Mouse (Mus musculus): Measurements from ENCODE around the gene Cped1.

The Cped1 gene

DNA sequence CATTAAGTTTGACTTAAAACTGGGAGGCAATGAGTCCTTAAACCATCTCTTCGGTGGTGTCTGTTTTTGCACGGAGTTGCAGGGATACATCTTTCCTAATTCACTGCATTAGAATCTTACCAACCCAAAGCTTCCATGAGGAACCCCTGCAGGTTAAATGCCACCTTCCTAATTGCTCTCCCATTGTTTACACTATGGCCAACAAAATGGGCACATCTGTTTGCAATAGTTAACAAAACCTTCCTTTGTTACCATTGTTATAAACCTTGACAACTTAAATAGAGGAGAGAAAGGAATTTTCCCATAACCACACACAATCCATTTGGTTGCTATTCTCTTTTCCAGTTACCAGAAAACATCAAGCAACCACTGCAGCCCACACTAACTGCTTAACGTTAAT, 308.2 kb downstream of the Cped1 start:
- DNase-seq (ENCODE audit: extremely low spot score): no peak

DNA sequence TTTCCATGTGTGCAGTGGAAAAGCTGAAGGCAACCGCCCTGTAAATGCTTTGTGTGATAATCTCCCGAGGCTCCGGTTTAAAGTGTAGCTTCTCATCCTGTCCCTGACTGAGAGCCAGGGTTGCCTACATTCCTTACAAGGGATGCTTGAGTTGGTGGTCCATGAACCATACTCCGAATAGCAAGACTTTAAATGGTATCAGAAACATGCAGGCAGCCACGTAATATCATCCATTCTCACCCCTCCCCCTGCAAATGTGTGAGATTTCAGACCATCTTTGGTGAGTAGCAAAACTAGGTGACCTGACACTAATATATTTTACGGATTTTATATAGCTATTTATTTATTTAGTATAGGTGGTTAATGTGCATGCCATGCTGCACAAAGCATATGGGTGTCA, 311.3 kb downstream of the Cped1 start:
- DNase-seq (ENCODE audit: extremely low spot score): no peak

DNA sequence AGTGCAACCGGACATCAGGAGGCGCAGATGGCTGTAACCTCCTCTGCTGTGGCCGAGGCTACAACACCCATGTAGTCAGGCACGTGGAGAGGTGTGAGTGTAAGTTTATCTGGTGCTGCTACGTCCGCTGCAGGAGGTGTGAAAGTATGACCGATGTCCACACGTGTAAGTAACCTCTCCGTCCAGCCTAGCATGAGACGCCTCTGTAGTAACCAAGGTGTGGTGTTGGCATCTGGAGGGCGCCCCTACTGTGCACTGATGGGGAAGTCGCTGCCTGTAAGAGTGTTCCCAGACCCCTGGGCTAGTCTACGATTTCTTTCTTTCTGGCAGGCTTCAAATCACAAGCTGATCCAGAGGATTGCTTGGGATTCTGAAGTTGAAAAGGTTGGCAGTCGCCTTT, 312.3 kb downstream of the Cped1 start:
- no peak for DNase-seq (ENCODE audit: extremely low spot score)

Data from embryo, embryonic 9.5 days (tissue).